Mouse (Mus musculus): ENCODE measurements around the gene Timp2. TPM values are rescaled to one million over a fixed set of nuclear protein-coding genes. Genes with fewer than 3 reads are reported as not detected.

Gene Timp2
- total RNA-seq, 2 experiments from 2014 or later, result 151 to 185 TPM

DNA sequence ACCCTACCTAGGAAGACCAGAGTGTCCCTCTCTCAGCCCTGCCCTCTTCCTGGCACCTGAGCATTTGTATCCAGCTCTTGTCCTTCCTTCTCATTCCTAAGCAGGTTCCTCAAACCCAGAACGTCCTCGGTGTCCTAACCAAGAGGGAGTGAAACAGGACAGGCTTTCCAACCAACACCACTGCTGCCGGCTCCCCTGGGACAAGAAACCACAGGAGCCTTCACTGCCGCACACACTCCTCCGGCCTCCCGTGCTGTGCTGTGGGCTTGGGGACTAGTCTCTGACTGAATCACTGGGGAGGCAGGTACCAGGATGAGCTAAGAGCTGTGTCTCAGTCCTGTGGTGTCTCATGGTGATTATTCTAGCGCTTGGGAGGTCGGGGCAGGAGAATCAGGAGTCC lies 14.1 kb upstream of the Timp2 start:
- peak; percentile 3 for DNase-seq

DNA sequence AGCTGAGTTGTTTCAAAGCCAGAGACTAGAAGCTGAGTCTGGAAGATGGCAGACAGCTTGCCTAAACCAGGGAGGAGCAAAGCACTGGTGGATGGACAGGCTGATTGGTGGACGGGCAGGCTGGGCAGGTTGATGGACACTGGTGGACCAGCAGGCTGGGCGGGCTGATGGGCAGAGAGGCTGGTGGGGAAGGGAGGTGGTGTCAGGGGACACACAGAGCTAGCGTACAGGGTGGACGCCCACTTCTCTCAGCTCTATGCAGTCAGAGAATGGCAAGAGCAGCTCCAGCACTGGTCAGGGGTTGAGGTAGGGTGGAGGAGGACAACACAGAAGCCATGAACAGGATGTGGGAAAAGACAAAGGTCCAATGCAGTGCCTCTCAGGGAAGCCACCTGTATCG lies 13.7 kb upstream of the Timp2 start:
- peak; percentile 3 for DNase-seq

DNA sequence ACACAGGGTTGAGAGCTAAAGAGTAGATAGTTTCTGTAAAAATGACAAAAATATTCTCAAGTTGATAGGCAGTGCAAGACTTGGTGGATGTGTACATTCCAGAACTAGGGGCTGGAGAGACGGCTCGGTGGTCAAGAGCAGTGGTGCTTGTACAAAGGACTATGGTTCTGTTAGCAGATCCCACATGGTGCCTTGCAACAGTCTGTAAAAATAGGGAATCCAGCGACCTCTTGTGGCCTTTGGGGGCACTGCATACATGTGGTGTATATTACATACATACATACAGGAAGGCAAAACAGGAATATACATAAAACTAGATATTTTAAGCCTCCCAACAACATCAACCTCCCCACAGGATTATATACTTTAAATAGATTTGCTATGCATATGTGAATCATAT lies 12.8 kb upstream of the Timp2 start:
- DNase-seq, result peak; percentile 35

DNA sequence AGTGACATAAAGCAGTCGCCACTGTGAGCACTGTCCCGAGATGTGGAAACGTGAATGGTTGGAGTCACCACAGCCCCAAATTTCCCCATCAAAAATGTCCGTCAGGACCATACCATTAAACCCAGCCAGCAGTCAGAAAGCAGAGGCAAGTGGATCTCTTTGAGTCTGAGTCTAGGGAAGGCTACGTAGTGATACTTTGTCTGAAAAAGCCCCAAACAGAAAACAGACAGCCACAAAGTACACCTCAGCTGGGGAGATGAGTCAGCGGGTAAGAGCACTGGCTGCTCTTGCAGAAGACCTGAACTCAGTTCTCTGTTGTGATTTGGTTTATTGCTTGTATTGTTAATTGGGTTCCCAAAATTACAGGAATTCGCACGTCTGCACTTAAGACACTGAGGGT lies 11.0 kb upstream of the Timp2 start:
- no peak for DNase-seq

DNA sequence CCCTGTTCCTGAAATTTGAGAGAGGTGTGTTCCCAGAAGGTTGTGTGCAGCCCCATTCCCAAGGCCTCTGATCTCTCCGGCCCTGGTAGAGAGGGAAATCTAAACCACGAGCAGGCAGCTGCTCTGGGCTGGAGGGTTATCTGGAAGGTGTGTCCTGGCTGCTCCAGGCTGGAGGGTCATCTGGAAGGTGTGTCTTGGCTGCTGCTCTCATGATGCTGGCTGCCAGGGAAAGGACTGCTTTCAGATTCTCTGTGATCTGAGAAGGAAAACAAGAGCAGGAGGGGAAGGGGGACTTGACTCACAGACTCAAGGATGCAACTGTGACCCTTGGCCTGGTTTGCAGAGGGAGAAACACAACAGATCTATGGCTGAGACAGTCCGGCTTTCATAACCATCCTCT lies 10.6 kb upstream of the Timp2 start:
- DNase-seq, result peak; percentile 16

DNA sequence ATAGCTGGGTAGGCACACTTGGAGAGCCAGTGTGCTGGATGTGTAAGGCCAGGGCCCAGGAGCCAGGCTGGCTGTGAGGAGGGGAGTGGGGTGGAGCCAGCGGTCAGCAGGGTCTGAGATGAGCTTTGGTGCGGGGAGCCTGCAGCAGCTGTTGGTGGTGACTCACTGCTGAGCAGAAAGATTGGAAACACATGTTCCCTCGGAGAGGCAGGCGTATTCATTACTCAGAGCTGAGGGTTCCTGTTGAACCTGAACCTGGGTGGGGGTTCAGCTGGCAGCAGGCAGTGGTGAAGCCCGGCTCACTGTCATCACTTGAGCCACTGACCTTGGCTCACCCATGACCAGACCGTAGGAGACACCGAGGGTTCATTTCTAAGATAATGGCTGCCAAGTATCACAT lies 9.6 kb upstream of the Timp2 start:
- DNase-seq, result peak; percentile 60

DNA sequence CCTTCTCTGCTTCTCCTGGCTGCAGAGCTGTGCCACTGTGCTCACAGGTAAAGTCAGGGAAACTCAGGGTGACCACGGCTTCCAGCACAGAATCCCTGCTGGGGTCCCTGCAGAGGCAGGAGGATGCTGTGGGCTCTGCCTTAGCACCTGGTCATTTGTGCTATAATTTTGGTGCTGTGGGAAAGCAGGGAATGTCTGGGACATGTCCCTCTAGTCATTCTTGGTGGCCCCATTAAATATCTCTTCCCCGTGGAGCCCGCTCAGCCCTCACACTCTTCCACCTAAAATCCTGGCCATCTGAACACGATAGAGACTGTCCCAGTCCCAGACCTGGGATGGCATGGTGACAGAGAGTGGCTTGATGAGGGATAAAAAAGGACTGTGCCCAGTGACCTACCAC lies 8.5 kb upstream of the Timp2 start:
- DNase-seq, result peak; percentile 2

DNA sequence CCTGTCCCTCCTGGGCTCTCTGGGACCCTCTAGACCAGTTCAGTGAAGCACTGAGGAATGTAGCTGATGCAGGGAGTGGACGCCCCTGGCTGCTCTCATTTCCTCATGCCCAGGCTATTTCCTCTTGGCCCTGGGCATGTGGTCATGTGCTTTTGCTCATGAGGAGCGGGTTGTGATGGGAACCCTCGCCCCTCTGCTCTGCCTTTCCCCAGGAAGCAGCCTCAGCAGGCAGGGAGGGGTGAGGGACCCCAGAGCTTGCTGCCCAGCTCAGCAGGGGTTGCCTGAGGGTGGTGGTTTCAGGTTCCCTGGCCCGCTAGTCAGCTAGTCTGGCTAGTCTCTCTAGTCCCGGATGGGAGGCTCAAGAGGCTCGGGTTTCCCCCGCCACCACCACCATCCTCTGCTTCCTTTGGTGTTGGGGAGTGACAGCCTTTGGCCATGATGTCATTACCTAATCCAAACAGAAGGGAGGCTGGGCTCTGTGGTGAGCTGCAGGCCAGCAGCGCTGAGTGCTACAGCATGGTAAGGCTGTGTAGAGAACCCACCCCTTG lies 7.5 kb upstream of the Timp2 start:
- DNase-seq, result peak; percentile 57

DNA sequence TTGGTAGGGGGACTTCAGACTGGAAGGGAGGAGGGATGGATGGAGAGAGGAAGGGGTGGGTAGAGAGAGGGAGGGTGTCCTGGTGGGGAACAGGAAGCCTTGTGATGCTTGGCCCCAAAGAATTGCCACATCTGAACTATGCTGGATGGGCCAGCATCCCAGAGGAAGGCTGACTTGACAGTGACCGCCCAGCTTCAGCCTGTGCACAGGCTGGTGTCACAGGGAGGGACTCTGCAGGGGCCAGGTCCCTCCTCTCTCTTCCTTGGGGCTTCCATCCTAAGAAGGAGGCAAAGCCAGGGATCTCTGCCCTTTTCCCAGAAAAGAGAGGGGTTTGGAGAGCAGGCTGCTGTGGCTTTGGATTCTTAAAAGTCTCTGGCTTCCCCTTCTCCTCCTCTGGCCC lies 7.0 kb upstream of the Timp2 start:
- DNase-seq, result no peak

DNA sequence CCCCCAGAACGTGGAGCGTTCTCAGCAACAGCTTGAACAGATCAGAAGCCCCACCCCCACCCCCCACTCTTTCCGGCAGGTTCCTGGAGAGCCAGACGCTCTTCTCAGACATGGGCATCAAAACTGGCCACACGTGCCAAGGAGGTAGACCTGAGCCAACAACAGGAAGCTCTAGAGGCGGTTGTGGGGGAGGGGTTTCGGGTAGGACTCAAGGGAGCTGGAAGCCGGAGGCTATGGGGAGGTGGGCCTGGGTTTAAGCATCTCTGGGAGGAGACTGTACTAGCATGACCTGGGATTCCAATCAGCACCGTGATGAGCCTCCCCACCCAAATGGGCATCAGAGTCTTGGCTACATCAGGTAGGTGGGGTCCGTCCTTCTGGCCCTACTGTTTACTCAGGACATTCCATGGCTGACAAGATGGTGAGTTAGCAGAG lies 5.4 kb upstream of the Timp2 start:
- no peak for DNase-seq

DNA sequence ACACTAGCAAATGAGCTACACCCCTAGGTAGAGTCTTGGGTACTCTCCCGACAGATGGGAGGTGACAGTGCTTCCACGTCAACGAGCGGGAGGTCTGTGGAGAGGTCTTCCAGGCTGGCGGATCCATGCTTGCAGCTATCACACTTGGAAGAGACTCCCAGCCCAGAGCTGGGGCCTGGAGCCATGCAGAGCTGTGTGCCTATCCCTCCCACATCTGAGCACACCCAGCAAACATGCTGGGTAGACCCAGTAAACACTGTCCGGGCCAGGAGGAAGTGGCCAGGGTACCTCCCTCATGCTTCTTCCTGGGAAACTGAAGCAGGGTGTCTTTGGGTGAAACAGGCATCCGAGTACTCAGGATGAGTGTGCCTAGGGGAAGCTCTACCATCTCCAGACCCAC lies 5.0 kb upstream of the Timp2 start:
- DNase-seq, result no peak

DNA sequence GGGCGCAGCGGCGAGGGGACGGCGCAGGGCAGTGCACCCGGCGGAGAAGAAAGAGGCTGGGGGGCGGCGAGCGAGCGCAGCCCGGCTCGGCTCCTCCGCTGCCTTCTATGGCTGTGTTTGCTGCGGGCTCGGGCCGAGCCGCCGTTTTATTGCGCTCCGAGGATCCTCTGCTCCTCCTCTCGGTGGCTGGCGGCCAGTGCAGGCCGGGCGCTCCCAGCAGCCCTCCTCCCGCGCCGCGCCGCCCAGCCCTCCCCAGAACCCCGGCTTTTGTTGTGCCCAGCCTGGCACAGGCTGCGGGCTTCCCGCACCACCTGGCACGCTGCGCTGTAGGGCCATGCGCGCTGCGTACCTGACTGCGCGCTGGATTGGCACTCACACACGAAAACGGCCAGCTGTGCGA lies 335 bp downstream of the Timp2 start:
- DNase-seq, result peak; percentile 94

DNA sequence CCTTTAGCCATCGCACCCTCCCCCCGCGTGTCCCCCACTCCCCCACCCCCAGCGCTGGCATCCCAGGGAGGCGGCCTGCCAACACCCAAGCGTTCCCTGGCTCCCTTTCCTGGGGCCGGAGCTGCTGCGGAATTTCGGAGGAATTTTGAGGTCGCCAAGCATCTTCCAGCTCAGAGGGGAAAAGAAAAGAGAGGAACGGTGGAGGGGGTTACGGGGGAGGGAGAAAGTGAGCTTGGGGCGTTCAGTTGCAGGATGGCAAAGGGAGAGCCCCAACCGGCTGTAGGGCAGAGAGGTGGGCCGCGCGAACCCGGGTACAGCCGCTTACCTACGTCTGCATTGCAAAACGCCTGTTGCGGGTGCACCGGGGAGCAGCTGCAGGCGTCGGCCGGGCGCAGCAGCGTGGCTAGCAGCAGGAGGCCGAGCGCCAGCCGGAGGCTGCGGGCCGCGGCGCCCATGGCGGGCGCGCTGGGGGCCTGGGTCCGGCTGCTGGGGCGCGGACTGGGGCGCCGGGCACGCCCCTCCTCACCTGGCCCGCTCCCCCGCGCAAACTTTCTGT lies 826 bp downstream of the Timp2 start:
- peak; percentile 66 for DNase-seq

DNA sequence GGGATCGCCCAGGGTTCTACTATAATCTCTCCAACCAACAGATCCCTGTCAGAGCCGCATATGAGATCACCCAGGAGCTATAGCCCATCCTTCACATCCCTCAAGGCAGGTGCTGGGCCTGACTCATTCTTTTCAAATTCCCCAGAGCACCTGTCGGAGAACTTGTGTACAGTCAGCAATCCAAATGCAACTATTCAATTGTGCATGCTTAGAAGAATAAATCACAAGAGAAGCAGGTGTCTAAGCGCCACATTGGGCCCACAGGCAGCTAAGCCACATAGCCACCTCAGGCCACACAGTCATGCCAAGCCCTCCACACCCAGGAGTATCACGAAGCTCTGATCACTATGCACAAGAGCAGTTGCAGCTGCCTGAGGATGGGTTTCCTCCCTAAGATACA lies 6.0 kb downstream of the Timp2 start:
- no peak for DNase-seq

DNA sequence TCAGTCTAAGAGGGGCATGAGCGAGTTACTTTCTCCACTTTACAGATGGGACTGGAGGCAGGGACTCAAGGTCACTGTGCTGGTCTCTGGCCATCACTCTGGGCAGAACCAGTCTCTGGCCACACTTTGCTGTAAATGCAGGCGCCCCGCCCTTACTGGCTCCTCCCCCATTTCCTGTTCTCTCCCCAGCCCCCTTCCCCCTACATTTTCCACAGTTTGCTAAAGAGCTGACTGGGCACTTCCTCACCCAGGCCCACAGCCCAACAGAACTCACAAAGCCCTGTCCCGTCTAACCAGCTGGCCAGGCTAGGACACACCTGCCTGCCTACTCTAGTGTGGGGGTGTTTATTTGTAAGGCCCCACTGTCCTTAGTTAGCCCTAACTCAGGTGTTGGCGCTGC lies 6.7 kb downstream of the Timp2 start:
- peak; percentile 59 for DNase-seq

DNA sequence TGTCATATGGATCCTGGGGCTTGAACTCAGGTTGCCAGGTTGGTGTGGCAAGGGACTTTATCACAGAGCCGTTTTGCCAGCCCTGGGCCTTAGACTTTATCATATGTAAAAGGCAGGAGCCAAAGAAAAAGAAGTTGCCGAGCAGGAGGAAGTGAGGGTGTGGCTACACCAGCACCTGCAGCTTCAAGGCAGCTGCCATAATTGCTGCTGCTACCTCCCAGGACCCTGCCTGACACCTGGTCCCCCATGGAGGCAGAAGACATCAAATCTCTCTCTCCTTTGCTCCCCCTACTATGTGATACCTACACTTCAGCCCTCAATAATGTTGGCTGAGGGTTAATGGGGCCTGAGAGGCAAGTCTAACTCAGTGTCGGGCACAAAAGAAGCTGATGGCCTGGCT lies 7.1 kb downstream of the Timp2 start:
- no peak for DNase-seq

DNA sequence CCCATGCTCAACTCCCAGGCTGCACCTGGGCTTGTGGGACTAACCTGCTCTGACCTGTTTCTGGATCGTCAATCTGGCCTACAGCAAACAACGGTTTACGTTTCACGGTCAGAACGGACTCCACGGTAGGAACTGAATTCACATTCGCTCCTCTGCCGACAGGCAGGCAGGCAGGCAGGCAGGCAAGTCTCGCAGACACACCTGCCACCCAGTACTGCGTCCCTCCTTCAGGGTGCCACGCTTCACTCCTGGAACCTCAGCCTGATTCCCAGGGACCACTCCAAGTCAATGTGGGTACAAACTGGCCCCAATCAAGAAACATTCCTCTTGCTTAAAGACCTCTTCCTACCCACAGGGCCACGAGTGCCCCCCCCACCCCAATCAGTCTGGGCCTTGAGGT lies 7.6 kb downstream of the Timp2 start:
- no peak for DNase-seq

DNA sequence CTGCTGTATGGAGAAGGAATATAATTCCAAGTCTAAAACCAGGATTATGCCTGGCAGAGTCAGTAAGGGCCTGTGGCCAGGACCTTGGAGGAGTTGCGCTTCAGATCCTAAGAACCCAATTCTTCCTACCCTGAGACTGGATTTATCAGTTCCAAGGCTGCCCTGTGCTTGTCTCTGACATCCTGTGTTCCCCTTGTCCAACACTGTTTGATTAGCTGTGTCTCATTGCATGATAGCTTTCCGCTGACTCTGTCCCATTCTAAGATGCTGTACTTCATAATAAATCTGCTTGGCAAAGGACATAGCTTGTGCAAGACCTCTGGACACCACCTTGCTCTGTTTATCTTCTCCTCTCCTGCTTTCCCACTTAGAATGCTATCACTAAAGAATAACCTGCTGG lies 8.1 kb downstream of the Timp2 start:
- DNase-seq, result no peak

DNA sequence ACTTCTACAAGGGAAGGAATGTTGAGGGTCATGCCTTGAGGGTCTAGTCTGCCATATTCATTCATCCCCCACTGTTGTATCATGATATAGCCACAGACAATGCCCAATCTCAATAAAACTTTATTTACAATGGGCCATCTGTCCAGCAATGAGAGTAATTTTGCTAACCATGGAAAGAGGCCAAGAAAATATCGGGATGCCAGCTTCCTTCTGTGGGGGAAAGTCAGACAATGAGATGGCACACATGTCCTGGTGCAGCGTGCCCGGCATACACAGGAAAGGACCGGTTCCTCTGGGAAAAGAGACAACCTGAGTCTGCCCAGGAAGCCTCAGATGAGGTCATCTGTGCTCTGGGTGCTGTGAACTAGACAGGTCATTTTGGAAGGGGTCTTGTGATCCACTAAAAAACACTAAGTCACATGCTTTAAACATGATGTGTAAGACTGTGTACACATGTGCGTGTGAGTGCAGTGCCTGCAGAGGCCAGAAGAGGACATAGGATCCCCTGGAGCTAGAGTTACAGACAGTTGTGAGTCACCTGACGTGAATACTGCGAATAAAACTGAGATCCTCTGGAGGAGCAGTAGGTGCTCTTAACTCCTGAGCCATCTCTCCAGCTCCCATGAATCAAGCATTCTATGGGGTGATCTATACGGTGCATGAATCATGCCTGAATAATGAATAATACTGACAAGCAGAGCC lies 9.0 kb downstream of the Timp2 start:
- no peak for DNase-seq

DNA sequence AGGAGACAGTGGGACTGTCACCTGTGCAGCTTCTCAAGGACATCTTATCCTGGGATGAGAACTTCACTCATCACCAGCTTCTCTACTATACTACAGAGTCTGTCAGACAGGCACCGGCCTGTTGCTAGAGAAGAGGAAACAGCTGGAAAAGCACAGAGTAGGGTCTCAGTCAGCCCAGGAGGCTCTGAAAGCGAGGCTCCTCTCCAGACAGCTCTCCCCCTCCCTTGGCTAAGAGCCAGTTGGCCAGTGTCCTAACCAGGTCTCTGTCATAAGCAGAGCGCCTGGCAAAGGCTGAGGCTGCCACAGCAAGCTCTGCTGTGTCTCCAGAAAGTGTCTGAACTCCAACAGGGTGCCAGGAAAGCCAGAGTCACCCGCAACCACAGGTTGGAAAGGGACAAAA lies 9.8 kb downstream of the Timp2 start:
- DNase-seq, result no peak

DNA sequence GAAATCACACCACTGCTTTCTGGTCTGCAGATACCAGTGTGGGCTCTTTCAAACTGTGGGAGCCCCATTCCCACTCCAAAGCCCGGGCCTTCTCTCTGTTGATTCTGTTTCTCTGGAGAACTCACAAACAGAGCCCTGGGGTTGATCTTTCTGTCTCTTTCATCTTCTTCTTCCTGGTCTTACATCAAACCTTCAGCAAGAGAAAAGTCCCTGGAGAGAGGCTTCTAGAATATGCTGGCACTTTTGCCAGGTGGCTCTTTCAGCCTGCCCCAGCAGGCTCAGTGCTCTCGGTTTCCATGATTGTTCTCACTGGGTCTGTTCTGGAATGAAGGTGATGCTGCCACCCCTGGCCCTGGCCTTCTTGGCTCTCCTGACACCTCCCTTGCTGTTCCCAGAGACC lies 11.9 kb downstream of the Timp2 start:
- DNase-seq, result no peak

DNA sequence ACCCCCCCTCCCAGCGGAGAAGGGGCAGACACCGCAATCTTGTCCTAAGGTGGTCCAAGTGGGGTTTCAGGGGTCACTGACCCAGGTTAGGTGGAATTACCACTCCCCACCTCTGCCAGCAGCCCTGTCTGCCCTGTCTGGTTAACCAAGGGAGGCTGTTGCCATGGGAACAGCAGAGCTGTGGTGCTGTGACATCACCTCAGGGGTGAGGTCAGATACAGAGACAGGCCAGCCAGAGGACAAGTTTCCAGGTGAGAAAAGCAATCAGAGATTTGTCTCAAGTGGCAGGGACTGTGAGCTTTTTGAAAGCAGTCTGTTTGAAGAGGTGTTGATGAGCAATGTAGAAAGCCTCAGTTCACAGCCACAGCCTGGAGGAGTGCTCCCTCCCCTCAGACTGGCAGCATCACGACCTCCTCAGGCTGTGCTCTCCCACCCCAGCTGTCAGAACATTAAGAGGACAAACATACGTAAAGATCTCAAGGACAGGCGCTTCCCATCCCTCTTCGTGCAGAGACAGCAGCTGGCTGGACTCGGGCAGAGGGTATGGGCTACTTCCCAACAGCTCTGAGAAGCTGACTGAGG lies 13.0 kb downstream of the Timp2 start, which contains the start of gene Cep295nl:
Gene Cep295nl, minus strand, starts transcription at position 101 of the 582 bp plus-strand sequence.
- DNase-seq, result no peak

DNA sequence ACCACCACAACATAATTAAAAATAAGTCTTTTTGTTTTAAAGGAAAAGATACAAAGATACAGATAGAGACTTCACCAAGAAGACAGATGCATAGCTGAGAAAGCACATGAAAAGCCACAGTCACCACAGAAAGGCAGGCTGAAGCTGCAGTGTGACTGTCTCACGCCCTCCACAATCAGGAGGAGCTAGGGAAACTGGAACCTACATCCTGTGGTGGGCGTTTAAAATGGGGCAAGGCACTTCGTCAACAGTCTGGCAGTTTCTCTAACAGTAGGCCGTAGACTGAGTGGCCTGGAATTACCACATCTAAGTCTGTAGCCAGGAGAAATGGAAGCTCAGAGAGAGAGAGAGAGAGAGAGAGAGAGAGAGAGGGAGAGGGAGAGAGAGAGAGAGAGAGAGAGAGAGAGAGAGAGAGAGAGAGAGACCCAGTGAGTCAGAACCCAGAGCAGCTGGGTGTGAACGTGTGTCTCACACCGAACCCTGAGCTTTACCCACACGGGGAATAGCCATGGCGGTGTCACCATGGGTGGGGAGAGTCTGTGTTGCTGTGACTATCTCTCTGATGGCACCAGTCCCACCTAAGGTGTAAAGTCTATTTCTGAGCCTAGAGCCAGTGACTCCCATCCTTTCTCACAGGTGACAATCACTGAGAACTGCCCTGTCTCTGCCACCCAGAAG lies 17.9 kb downstream of the Timp2 start:
- no peak for DNase-seq

Data from gastrocnemius, postnatal 10 days (tissue).